Mouse (Mus musculus) brain, embryonic 14.5 days (tissue): ENCODE data around the gene Nt5c2.

Source experiments
- CTCF ChIP-seq: fragments of 200-500 bp; IDR thresholded peaks from 2 replicates; pipeline ENCODE4 v1.5.1; 2012; ENCODE audit warnings: inconsistent platforms, mild to moderate bottlenecking, moderate library complexity, borderline replicate concordance; ENCODE audit not compliant: insufficient read depth, insufficient read length; ENCODE audit errors: extremely low read depth
- POLR2A ChIP-seq: fragments of 200-500 bp; IDR thresholded peaks from 2 replicates; pipeline ENCODE4 v1.6.1; 2012; ENCODE audit warnings: mild to moderate bottlenecking, inconsistent platforms, borderline replicate concordance; ENCODE audit not compliant: poor library complexity, insufficient read depth, insufficient read length, severe bottlenecking; ENCODE audit errors: extremely low read depth

DNA sequence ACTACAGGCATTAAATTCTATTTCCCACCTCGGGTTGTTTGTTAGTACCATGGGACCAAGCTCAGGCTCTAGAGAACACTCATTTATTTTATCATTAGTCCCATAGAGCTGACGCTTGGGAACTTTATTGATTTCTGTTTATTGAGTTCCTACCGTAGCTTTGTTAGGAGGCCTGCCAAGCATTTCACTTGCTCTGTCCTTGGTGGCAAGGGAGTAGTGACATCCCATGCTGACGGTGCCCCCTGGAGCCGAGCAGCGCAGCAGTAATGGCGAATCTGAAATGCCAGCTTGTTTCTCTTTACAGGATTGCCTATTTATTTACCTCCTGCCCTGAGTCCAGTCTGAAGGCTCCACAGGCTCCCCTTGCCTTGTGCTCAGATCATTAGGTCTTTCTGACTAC, 168.9 kb downstream of the Nt5c2 start:
- TF ChIP-seq CTCF (no peak), POLR2A (no peak)
